Mouse (Mus musculus): Measurements from ENCODE around the gene Dcun1d5.
"Not testable (repeated sequence)": the region's sequence is repeated elsewhere in the genome, so short reads cannot be mapped to it uniquely, and the experiment has no call there.

Dcun1d5 gene

DNA sequence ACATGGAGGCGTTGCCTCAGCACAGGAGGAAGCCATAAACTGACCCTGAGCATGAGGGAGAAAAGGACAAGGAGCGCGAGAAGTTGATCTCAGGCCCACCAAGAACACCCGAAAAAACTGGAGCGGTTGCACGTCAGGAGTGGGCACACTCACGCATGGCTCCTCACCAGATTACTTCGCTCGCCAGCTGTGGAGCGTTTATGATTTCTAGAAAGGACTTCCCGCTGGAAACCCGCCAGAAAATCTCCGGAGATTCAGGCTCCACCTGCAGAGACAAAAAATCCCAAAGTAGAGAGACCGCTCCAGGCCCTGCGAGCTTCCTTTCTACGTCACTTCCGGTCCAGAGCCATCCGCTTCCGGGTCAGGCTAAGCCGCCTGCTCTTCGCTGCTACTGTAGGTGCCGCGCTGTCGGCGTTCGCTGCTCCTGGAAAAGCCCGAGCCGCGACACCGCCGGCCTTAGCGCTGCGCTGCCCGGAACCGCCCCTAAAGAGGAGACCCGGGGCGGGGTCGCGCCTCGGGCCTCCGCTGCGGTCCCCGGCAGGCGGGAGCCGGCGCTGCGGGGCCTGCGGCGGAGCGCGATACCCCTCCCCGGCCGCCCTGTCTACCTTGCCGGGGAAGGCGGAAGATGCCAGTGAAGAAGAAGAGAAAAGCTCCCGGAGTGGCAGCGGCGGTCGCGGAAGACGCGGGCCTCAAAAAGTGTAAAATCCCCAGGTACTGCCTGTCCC is at the start of gene Dcun1d5, which contains the start of gene Dync2h1:
TSS of gene Dcun1d5 (plus strand) at position 349 of the 725 bp plus-strand sequence.
TSS of gene Dync2h1 (minus strand) at position 275 of the 725 bp plus-strand sequence.
- DNase-seq (ENCODE audit: low spot score) = peak; percentile 94

DNA sequence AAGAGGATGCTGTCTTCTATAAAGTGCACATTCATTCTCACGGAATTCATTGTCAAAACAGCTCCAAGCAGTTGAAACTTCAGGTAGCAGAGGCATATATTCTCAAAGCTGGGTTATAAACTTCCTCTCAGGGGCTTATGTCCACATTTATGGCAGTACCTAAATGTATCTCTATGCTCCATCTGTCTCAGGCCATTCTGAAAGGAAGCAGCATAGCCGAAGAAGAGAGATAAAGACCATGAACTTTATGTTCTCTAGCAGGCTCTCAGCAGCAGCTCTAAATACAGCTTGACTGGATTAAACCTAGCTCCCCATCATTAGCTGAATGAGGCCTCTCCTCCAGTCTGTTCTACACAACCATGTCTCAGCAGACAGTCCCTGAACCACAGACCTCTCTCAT is 29.9 kb upstream of the Dcun1d5 start:
- DNase-seq (ENCODE audit: low spot score) = no peak

- DNase-seq (ENCODE audit: low spot score) = no peak
Measured at GRCm38 (mm10) chr9:7158605-7159004, 25.7 kb upstream of the Dcun1d5 start.

- no peak for DNase-seq (ENCODE audit: low spot score)
Measured at GRCm38 (mm10) chr9:7159718-7160117, 24.6 kb upstream of the Dcun1d5 start.

DNA sequence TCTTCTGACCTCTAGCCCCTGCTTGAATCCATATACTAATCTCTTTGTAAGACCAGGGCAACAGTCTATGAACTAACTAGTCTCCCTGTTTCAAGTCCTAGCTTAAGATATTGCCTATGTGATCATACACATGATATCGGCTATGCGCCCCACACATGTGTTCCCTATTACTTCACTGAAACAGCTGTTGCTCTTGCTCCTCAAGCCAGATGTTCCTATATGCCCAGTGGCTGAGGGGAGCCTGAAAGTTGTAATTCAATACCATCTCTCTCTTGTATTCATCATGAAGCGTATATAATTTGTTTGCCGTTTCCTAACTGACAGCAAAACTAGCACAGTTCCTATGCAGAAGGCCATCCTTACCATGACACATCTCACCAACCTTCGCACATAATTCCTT is 23.6 kb upstream of the Dcun1d5 start:
- no peak for DNase-seq (ENCODE audit: low spot score)

- DNase-seq (ENCODE audit: low spot score) = no peak
Measured at GRCm38 (mm10) chr9:7167339-7167998, 16.9 kb upstream of the Dcun1d5 start.

DNA sequence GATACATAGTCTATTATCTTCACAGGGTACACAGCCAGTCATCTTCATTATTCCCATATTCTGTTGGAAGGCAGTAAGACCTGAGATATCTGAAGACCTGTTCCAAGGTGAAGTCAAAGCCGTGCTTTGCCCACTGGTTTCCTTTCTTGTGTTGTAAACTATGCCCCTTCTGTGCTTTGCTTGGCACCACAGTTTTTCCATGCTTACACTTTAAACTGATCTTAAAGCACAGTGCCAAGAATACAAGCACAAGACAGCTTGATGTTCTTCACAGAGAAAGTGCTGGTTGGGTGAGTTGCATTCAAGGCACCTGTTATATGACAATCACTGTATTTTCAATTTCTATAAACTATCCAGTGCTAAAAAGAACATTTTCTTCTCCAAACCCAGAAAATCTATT is 10.6 kb upstream of the Dcun1d5 start:
- DNase-seq (ENCODE audit: low spot score) = no peak

DNA sequence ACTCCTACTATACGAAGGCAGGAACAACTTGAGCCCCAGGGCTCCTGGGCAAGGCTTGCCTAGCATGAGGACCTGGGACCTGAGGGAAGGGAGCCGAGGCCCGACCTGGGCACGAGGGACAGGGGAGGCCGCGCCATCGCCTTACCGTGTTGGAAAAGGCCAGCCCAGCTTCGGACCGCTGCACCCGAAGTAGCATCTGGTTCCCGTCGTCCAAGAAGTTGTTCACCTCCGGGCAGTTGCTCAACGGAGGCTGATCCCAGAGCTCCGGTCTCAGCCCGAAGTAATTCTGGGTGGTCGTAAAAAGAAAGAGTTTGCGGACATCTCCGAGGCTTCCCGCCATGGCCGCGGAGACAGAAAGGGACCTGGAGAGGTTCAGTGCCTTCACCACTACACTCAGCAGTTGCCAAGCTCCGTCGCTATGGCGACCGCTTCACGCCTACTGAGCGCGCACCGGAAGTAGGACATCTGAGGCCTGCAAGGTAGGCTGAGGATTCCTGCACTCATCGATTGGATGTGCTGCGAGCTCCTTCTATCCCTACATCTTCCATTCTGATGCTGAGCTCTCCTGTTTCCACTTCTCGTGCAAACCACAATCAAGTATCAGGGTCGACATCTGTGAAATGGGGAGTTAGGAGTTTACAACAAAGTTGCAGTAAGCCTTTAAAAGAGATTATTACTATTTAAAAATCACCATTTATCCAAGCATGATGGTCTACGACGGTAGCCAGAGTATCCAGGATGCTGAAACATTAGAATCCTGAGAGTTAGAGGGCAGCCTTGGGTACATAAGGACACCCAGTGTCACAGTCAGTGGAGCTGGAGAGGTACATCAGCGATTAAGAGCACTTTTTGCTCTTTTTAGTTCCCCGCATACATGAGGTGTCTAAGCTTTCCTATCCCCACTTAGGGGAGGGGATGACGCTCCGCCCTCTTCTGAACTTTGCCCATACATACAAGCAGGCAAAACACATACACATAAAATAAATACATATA is 7.4 kb upstream of the Dcun1d5 start:
- DNase-seq (ENCODE audit: low spot score) = peak; percentile 88

DNA sequence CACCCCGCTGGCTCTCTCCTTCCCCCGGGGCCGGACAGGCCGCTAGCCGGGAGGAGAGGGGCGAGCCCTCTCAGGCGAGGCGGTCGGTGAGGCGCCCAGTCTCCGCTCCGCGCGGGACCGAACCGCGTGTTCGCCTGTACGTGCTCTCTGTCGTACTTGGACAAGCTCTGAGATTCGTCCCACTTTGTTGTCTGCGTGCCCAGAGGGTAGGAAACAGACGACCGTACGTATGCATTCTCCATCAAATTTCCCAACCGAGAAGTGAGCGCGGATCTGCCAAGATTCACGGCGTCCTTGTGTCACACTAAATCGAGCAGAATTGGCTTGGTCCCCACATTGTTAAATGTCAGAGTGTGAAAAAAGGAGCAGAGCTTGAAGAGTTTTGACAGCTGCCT is 574 bp downstream of the Dcun1d5 start:
- DNase-seq (ENCODE audit: low spot score) = peak; percentile 35

DNA sequence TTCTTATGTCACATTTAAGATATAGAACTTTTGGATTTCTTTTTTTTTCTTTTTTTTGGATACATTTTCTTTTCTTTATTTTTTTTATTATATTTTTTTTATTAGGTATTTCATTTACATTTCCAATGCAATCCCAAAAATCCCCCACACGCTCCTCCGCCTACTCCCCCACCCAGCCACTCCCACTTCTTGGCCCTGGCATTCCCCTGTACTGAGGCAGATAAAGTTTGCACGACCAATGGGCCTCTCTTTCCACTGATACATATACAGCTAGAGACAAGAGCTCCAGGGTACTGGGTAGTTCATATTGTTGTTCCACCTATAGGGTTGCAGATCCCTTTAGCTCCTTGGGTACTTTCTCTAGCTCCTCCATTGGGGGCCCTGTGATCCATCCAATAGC is 6.4 kb downstream of the Dcun1d5 start:
- not testable (repeated sequence) for DNase-seq (ENCODE audit: low spot score)

GRCm38 (mm10) chr9:7216240-7216639 is 31.9 kb downstream of the Dcun1d5 start:
- DNase-seq (ENCODE audit: low spot score) = no peak

GRCm38 (mm10) chr9:7221024-7221423 is 36.7 kb downstream of the Dcun1d5 start:
- no peak for DNase-seq (ENCODE audit: low spot score)

GRCm38 (mm10) chr9:7221460-7221859 is 37.1 kb downstream of the Dcun1d5 start:
- DNase-seq (ENCODE audit: low spot score) = no peak

DNA sequence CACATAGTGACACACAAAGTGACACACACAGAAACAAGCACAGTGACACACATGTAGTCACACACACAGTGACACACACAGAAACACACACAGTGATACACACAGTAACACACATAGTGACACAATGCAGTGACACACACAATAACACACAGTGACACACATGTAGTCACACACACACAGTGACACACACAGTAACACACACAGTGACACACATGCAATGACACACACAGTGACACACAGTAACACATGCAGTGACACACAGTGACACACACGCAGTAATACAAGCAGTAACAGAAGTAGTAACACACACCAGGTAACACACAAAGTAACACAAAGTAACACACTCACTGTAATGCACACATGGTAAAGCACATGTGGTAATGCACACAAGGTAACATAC is 54.3 kb downstream of the Dcun1d5 start:
- no peak for DNase-seq (ENCODE audit: low spot score)

DNA sequence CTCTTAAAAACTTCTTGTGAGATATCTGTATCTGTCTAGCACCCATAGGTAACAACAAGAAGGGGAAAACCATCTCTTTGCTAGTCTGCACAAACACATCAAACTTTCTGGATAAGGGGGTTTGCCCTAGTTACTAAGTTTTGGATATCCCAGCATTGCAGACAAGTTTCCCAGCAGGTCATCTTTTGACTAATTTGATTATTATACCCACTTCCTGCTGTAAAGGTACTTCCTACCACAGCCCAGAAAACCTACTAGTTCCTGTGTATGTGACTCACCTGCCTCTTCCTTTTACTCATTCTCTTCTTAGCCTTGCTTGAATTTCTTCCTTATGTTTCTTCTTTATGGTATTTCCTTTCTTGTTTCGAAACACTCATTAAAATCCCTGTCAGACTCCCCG is 55.6 kb downstream of the Dcun1d5 start:
- DNase-seq (ENCODE audit: low spot score) = no peak

GRCm38 (mm10) chr9:7252797-7253654 is 68.7 kb downstream of the Dcun1d5 start:
- no peak for DNase-seq (ENCODE audit: low spot score)
